ENCODE assay signal across 25 mouse cellular contexts in the genomic region with DNA sequence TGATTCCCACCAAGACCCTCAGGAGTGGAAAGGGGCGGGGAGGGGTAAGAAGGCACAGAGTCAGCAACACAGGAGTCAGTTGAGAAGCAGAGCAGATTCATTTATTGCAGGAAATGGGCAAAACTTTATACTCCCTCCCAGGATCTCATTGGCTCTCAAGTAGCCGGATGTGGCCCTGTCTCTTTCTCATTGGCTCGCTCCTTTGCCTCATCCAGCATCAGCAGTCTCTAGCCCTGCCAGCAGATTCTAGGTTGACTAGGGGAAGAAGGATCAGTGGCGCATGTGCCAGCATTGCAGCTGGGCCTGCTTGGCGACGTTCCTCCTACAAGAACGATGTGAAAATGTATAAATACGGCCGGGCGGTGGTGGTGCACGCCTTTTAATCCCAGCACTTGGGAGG.
DNase-seq lines count a peak whose midpoint lies in the region; ATAC-seq and TF ChIP-seq lines count a peak whose summit lies in the region.
"Had no signal": no experiment of that assay in that cellular context is flagged by ENCODE, and none has a peak within 500 bp of the region (broad histone marks: within the 10 kb centered on the region; RNA-seq: fewer than 3 reads in every experiment).

No protein-coding gene starts in this region.

- no peak overlapping the region for H3K4me2 ChIP-seq in kidney, postnatal 0 days (ENCODE audit: low read length)
- H3K4me2 ChIP-seq: embryonic facial prominence, embryonic 13.5 days; forebrain, embryonic 12.5 days; heart, embryonic 11.5 days; heart, embryonic 15.5 days; hindbrain, embryonic 13.5 days had no signal

- no peak for TF ChIP-seq CTCF in kidney, postnatal 0 days (IDR thresholded peaks at IDR 0.05; ENCODE audit: low read depth)
- TF ChIP-seq CTCF in kidney, adult 2 months (conservative IDR thresholded peaks at IDR 0.05; ENCODE audit: insufficient read depth, insufficient read length, low read depth, low read length), result no peak
- TF ChIP-seq CTCF in testis, adult 2 months (IDR thresholded peaks at IDR 0.05; ENCODE audit: control insufficient read depth, insufficient read depth, insufficient replicate concordance, low read depth, low read length), result no peak

- H3K27ac ChIP-seq in kidney, postnatal 0 days, result no peak overlapping the region
- no peak overlapping the region for H3K27ac ChIP-seq in kidney, adult 2 months (ENCODE audit: insufficient read depth, low read depth, low read length)
- H3K27ac ChIP-seq in testis, adult 2 months (ENCODE audit: control insufficient read depth, insufficient read depth, low read depth, low read length), result peak overlapping the region; percentile 47; the same call in 1 of the 2 replicates
- H3K27ac ChIP-seq: embryonic facial prominence, embryonic 13.5 days; forebrain, embryonic 12.5 days; gastrocnemius, adult 2 months; heart, embryonic 15.5 days; hindbrain, embryonic 13.5 days; hindbrain, postnatal 0 days had no signal

- H3K4me1 ChIP-seq in kidney, postnatal 0 days (replicated peaks; ENCODE audit: insufficient read depth, low read length), result no peaks in the 10 kb centered on the region
- no peaks in the 10 kb centered on the region for H3K4me1 ChIP-seq in kidney, adult 2 months (ENCODE audit: control insufficient read depth, insufficient read depth, low read length)
- peaks cover 5% of the 10 kb centered on the region for H3K4me1 ChIP-seq in testis, adult 2 months (ENCODE audit: control insufficient read depth, insufficient read depth, low read length)
- H3K4me1 ChIP-seq: embryonic facial prominence, embryonic 13.5 days; hindbrain, embryonic 13.5 days had no signal

- peak; percentile 5 for DNase-seq in cerebellum, postnatal 10 days
- DNase-seq in cerebellum, adult 9-10 months, result no peak
- DNase-seq in kidney, postnatal 0 days (ENCODE audit: low spot score), result no peak
- DNase-seq in kidney, adult 2 months, result no peak
- no peak for DNase-seq in testis, postnatal 10 days (ENCODE audit: low spot score)
- DNase-seq in embryo, embryonic 10 days (ENCODE audit: low spot score), result no peak
- no peak for DNase-seq in lung, postnatal 10 days
- DNase-seq: adrenal gland, adult 2 months; adrenal gland, postnatal 25 days; B cell, adult 2 months; cerebellum, adult 2 months; cerebellum, postnatal 25 days; gastrocnemius, adult 2 months; gastrocnemius, postnatal 36 days; heart, adult 18-20 months; heart, postnatal 14 days had no signal

- ATAC-seq in kidney, postnatal 0 days (replicated peaks; ENCODE audit: low FRiP score, low read depth), result 0 out of 2 replicates have a peak, but pooled peaks have one; percentile 36
- ATAC-seq: CD4-positive, CD25-positive, alpha-beta regulatory T cell, adult 4 months; forebrain, embryonic 16.5 days; hindbrain, postnatal 0 days had no signal

- no peak overlapping the region for H3K9ac ChIP-seq in kidney, postnatal 0 days (ENCODE audit: low read depth, low read length)
- H3K9ac ChIP-seq: embryonic facial prominence, embryonic 13.5 days; forebrain, embryonic 12.5 days; heart, embryonic 15.5 days; hindbrain, embryonic 13.5 days had no signal

- no peak for TF ChIP-seq POLR2A in kidney, adult 2 months (IDR thresholded peaks at IDR 0.05; ENCODE audit: low read depth, low read length)
- TF ChIP-seq POLR2A in testis, adult 2 months (IDR thresholded peaks at IDR 0.05; ENCODE audit: control insufficient read depth, low read depth, low read length), result no peak

- H3K9me3 ChIP-seq in kidney, postnatal 0 days (replicated peaks; ENCODE audit: low read length), result no peaks in the 10 kb centered on the region
- H3K9me3 ChIP-seq: embryonic facial prominence, embryonic 13.5 days; forebrain, embryonic 12.5 days; heart, embryonic 15.5 days; hindbrain, embryonic 13.5 days had no signal

- H3K27me3 ChIP-seq in kidney, postnatal 0 days (ENCODE audit: insufficient read depth, low read length), result no peaks in the 10 kb centered on the region
- H3K27me3 ChIP-seq in kidney, adult 2 months (replicated peaks; ENCODE audit: control insufficient read depth, insufficient read depth, low read length), result no peaks in the 10 kb centered on the region
- no peaks in the 10 kb centered on the region for H3K27me3 ChIP-seq in testis, adult 2 months (ENCODE audit: control insufficient read depth, insufficient read depth, low read length)
- H3K27me3 ChIP-seq: embryonic facial prominence, embryonic 13.5 days; forebrain, embryonic 12.5 days; heart, embryonic 15.5 days; hindbrain, embryonic 13.5 days had no signal

- H3K36me3 ChIP-seq in kidney, postnatal 0 days (ENCODE audit: insufficient read depth, low read length), result no peaks in the 10 kb centered on the region
- no peaks in the 10 kb centered on the region for H3K36me3 ChIP-seq in kidney, adult 2 months (ENCODE audit: control insufficient read depth, insufficient read depth, low read length)
- H3K36me3 ChIP-seq in testis, adult 2 months (ENCODE audit: control insufficient read depth, insufficient read depth, low read length), result no peaks in the 10 kb centered on the region
- H3K36me3 ChIP-seq: embryonic facial prominence, embryonic 13.5 days; forebrain, embryonic 12.5 days; heart, embryonic 15.5 days; hindbrain, embryonic 13.5 days had no signal

- H3K4me3 ChIP-seq in kidney, postnatal 0 days (replicated peaks; ENCODE audit: low read depth, low read length), result no peak overlapping the region
- no peak overlapping the region for H3K4me3 ChIP-seq in kidney, adult 2 months (ENCODE audit: insufficient read depth, low read depth, low read length)
- H3K4me3 ChIP-seq in testis, adult 2 months (ENCODE audit: control insufficient read depth, low read depth, low read length), result peak overlapping the region; percentile 65
- H3K4me3 ChIP-seq: embryonic facial prominence, embryonic 13.5 days; forebrain, embryonic 12.5 days; gastrocnemius, adult 2 months; heart, embryonic 15.5 days; hindbrain, embryonic 13.5 days had no signal

- 95% methylated on average over 11 of the region's 11 CpGs for WGBS in kidney, postnatal 0 days
- 98% methylated on average over 11 of the region's 11 CpGs for WGBS in kidney, adult 2 months

Comparison
In these comparisons a context has a peak if more than half of its experiments do, and no peak if none do; other contexts are left out.
1. DNase-seq: peak in cerebellum, postnatal 10 days (2 of 2); none in cerebellum, adult 9-10 months (single experiment), kidney, postnatal 0 days (single experiment), kidney, adult 2 months (single experiment), testis, postnatal 10 days (single experiment), embryo, embryonic 10 days (single experiment) and lung, postnatal 10 days (single experiment).